Mouse (Mus musculus): ENCODE measurements around the gene Map3k4. TPM values are rescaled to one million over a fixed set of nuclear protein-coding genes. Genes with fewer than 3 reads are reported as not detected.
"Not testable (repeated sequence)": the region's sequence is repeated elsewhere in the genome, so short reads cannot be mapped to it uniquely, and the experiment has no call there.

Gene Map3k4
- polyA plus RNA-seq, 1 experiment: 6.1 TPM

GRCm38 (mm10) chr17:12294424-12294823 is 24.2 kb downstream of the Map3k4 start:
- Histone ChIP-seq H3K4me1 (ENCODE audit: control insufficient read depth, insufficient read depth, low read length) (peaks cover 4% of the 10 kb centered on the region), H3K27me3 (ENCODE audit: control insufficient read depth, insufficient read depth, low read length) (no peaks in the 10 kb centered on the region), H3K27ac (ENCODE audit: control insufficient read depth, insufficient read depth, low read depth, low read length) (no peak overlapping the region), H3K36me3 (ENCODE audit: control insufficient read depth, insufficient read depth, low read length) (no peaks in the 10 kb centered on the region), H3K4me3 (ENCODE audit: control insufficient read depth, low read depth, low read length) (no peak overlapping the region)
- no peak for TF ChIP-seq POLR2A (IDR thresholded peaks at IDR 0.05; ENCODE audit: control insufficient read depth, low read depth, low read length)
- no peak for TF ChIP-seq CTCF (IDR thresholded peaks at IDR 0.05; ENCODE audit: control insufficient read depth, insufficient read depth, insufficient replicate concordance, low read depth, low read length)

- no peak overlapping the region for H3K4me3 ChIP-seq (ENCODE audit: control insufficient read depth, low read depth, low read length)
- H3K27ac ChIP-seq (ENCODE audit: control insufficient read depth, insufficient read depth, low read depth, low read length): no peak overlapping the region
- H3K4me1 ChIP-seq (ENCODE audit: control insufficient read depth, insufficient read depth, low read length): no peaks in the 10 kb centered on the region
- no peaks in the 10 kb centered on the region for H3K36me3 ChIP-seq (ENCODE audit: control insufficient read depth, insufficient read depth, low read length)
- H3K27me3 ChIP-seq (ENCODE audit: control insufficient read depth, insufficient read depth, low read length): no peaks in the 10 kb centered on the region
- no peak for TF ChIP-seq CTCF (IDR thresholded peaks at IDR 0.05; ENCODE audit: control insufficient read depth, insufficient read depth, insufficient replicate concordance, low read depth, low read length)
- TF ChIP-seq POLR2A (IDR thresholded peaks at IDR 0.05; ENCODE audit: control insufficient read depth, low read depth, low read length): no peak
Observed at GRCm38 (mm10) chr17:12293571-12293970, 25.0 kb downstream of the Map3k4 start.

GRCm38 (mm10) chr17:12292877-12293276 is 25.7 kb downstream of the Map3k4 start:
- no peaks in the 10 kb centered on the region for H3K4me1 ChIP-seq (ENCODE audit: control insufficient read depth, insufficient read depth, low read length)
- TF ChIP-seq POLR2A (IDR thresholded peaks at IDR 0.05; ENCODE audit: control insufficient read depth, low read depth, low read length) (no peak), CTCF (IDR thresholded peaks at IDR 0.05; ENCODE audit: control insufficient read depth, insufficient read depth, insufficient replicate concordance, low read depth, low read length) (no peak)
- H3K36me3 ChIP-seq (ENCODE audit: control insufficient read depth, insufficient read depth, low read length): no peaks in the 10 kb centered on the region
- no peak overlapping the region for H3K4me3 ChIP-seq (ENCODE audit: control insufficient read depth, low read depth, low read length)
- H3K27me3 ChIP-seq (ENCODE audit: control insufficient read depth, insufficient read depth, low read length): no peaks in the 10 kb centered on the region
- H3K27ac ChIP-seq (ENCODE audit: control insufficient read depth, insufficient read depth, low read depth, low read length): no peak overlapping the region

- Histone ChIP-seq H3K36me3 (ENCODE audit: control insufficient read depth, insufficient read depth, low read length) (no peaks in the 10 kb centered on the region), H3K27me3 (ENCODE audit: control insufficient read depth, insufficient read depth, low read length) (no peaks in the 10 kb centered on the region), H3K4me1 (ENCODE audit: control insufficient read depth, insufficient read depth, low read length) (no peaks in the 10 kb centered on the region), H3K27ac (ENCODE audit: control insufficient read depth, insufficient read depth, low read depth, low read length) (no peak overlapping the region), H3K4me3 (ENCODE audit: control insufficient read depth, low read depth, low read length) (no peak overlapping the region)
- TF ChIP-seq POLR2A (IDR thresholded peaks at IDR 0.05; ENCODE audit: control insufficient read depth, low read depth, low read length): no peak
Observed at GRCm38 (mm10) chr17:12292356-12292755, 26.2 kb downstream of the Map3k4 start.

GRCm38 (mm10) chr17:12291151-12291550 is 27.4 kb downstream of the Map3k4 start:
- Histone ChIP-seq H3K36me3 (ENCODE audit: control insufficient read depth, insufficient read depth, low read length) (no peaks in the 10 kb centered on the region), H3K4me1 (ENCODE audit: control insufficient read depth, insufficient read depth, low read length) (no peaks in the 10 kb centered on the region), H3K27ac (ENCODE audit: control insufficient read depth, insufficient read depth, low read depth, low read length) (no peak overlapping the region), H3K27me3 (ENCODE audit: control insufficient read depth, insufficient read depth, low read length) (no peaks in the 10 kb centered on the region), H3K4me3 (ENCODE audit: control insufficient read depth, low read depth, low read length) (no peak overlapping the region)
- TF ChIP-seq CTCF (IDR thresholded peaks at IDR 0.05; ENCODE audit: control insufficient read depth, insufficient read depth, insufficient replicate concordance, low read depth, low read length) (no peak), POLR2A (IDR thresholded peaks at IDR 0.05; ENCODE audit: control insufficient read depth, low read depth, low read length) (no peak)

GRCm38 (mm10) chr17:12290735-12291134 is 27.9 kb downstream of the Map3k4 start:
- H3K27me3 ChIP-seq (ENCODE audit: control insufficient read depth, insufficient read depth, low read length): no peaks in the 10 kb centered on the region
- H3K27ac ChIP-seq (ENCODE audit: control insufficient read depth, insufficient read depth, low read depth, low read length): no peak overlapping the region
- no peaks in the 10 kb centered on the region for H3K36me3 ChIP-seq (ENCODE audit: control insufficient read depth, insufficient read depth, low read length)
- H3K4me3 ChIP-seq (ENCODE audit: control insufficient read depth, low read depth, low read length): no peak overlapping the region
- TF ChIP-seq CTCF (IDR thresholded peaks at IDR 0.05; ENCODE audit: control insufficient read depth, insufficient read depth, insufficient replicate concordance, low read depth, low read length) (no peak), POLR2A (IDR thresholded peaks at IDR 0.05; ENCODE audit: control insufficient read depth, low read depth, low read length) (no peak)
- H3K4me1 ChIP-seq (ENCODE audit: control insufficient read depth, insufficient read depth, low read length): no peaks in the 10 kb centered on the region

- H3K27me3 ChIP-seq (ENCODE audit: control insufficient read depth, insufficient read depth, low read length); H3K27ac ChIP-seq (ENCODE audit: control insufficient read depth, insufficient read depth, low read depth, low read length): not testable (repeated sequence)
Observed at GRCm38 (mm10) chr17:12289836-12290235, 28.8 kb downstream of the Map3k4 start.

GRCm38 (mm10) chr17:12288871-12289270 is 29.7 kb downstream of the Map3k4 start:
- Histone ChIP-seq H3K27me3 (ENCODE audit: control insufficient read depth, insufficient read depth, low read length) (no peaks in the 10 kb centered on the region), H3K4me1 (ENCODE audit: control insufficient read depth, insufficient read depth, low read length) (no peaks in the 10 kb centered on the region), H3K27ac (ENCODE audit: control insufficient read depth, insufficient read depth, low read depth, low read length) (no peak overlapping the region), H3K4me3 (ENCODE audit: control insufficient read depth, low read depth, low read length) (no peak overlapping the region), H3K36me3 (ENCODE audit: control insufficient read depth, insufficient read depth, low read length) (no peaks in the 10 kb centered on the region)
- TF ChIP-seq CTCF (IDR thresholded peaks at IDR 0.05; ENCODE audit: control insufficient read depth, insufficient read depth, insufficient replicate concordance, low read depth, low read length) (no peak), POLR2A (IDR thresholded peaks at IDR 0.05; ENCODE audit: control insufficient read depth, low read depth, low read length) (no peak)

More at GRCm38 (mm10) chr17:12289836-12290235, 28.8 kb downstream of the Map3k4 start:
- not testable (repeated sequence) for H3K4me1 ChIP-seq (ENCODE audit: control insufficient read depth, insufficient read depth, low read length); H3K36me3 ChIP-seq (ENCODE audit: control insufficient read depth, insufficient read depth, low read length); H3K4me3 ChIP-seq (ENCODE audit: control insufficient read depth, low read depth, low read length)
